In genomic region chr5:136427772-136428497, GRCm38 (mm10) we compare ENCODE assay signal across 8 mouse cellular contexts.
DNase-seq lines count a peak whose midpoint lies in the region; ATAC-seq and TF ChIP-seq lines count a peak whose summit lies in the region.

No protein-coding gene starts in this region.

- H3K4me2 ChIP-seq in embryonic facial prominence, embryonic 12.5 days (replicated peaks), result no peak overlapping the region; the same call in 1 of the 2 replicates
- H3K4me2 ChIP-seq in heart, embryonic 15.5 days, result peak overlapping the region; percentile 50
- H3K4me2 ChIP-seq in midbrain, embryonic 16.5 days (ENCODE audit: low read length), result peak overlapping the region; percentile 5; the same call in 1 of the 2 replicates

- WGBS in cerebellum, adult 2 months, result 32% methylated on average over 13 of the region's 13 CpGs
- 63% methylated on average over 13 of the region's 13 CpGs for WGBS in embryonic facial prominence, embryonic 12.5 days
- 16% methylated on average over 13 of the region's 13 CpGs for WGBS in heart, embryonic 15.5 days
- 49% methylated on average over 13 of the region's 13 CpGs for WGBS in midbrain, embryonic 16.5 days

- peaks cover 28% of the 10 kb centered on the region for H3K4me1 ChIP-seq in cerebellum, adult 2 months (ENCODE audit: control insufficient read depth, insufficient read depth, low read length)
- H3K4me1 ChIP-seq in embryonic facial prominence, embryonic 12.5 days, result peaks cover 24% of the 10 kb centered on the region
- peaks cover 32% of the 10 kb centered on the region for H3K4me1 ChIP-seq in heart, embryonic 15.5 days (replicated peaks)
- H3K4me1 ChIP-seq in midbrain, embryonic 16.5 days (ENCODE audit: control insufficient read depth, insufficient read depth, low read length), result peaks cover 26% of the 10 kb centered on the region

- H3K9ac ChIP-seq in embryonic facial prominence, embryonic 12.5 days, result no peak overlapping the region
- H3K9ac ChIP-seq in heart, embryonic 15.5 days, result peak overlapping the region; percentile 26; the same call in 1 of the 2 replicates
- H3K9ac ChIP-seq in midbrain, embryonic 16.5 days (ENCODE audit: low read depth, low read length), result 0 out of 2 replicates have a peak overlapping the region, but pooled peaks have one; percentile 10

- TF ChIP-seq POLR2A in cerebellum, adult 2 months (IDR thresholded peaks at IDR 0.05; ENCODE audit: borderline replicate concordance, insufficient read depth, low read length), result no peak

- no peak overlapping the region for H3K4me3 ChIP-seq in cerebellum, adult 2 months (replicated peaks; ENCODE audit: insufficient read depth, low read depth, low read length)
- H3K4me3 ChIP-seq in embryonic facial prominence, embryonic 12.5 days, result no peak overlapping the region
- H3K4me3 ChIP-seq in heart, embryonic 15.5 days, result peak overlapping the region; percentile 7; the same call in 1 of the 2 replicates
- H3K4me3 ChIP-seq in midbrain, embryonic 16.5 days (ENCODE audit: low read depth, low read length), result no peak overlapping the region

- H3K36me3 ChIP-seq in embryonic facial prominence, embryonic 12.5 days, result no peaks in the 10 kb centered on the region
- H3K36me3 ChIP-seq in heart, embryonic 15.5 days, result no peaks in the 10 kb centered on the region
- H3K36me3 ChIP-seq in midbrain, embryonic 16.5 days (ENCODE audit: control insufficient read depth, insufficient read depth, low read length), result no peaks in the 10 kb centered on the region

- 0 out of 2 replicates have a peak overlapping the region, but pooled peaks have one; percentile 39 for H3K27ac ChIP-seq in cerebellum, adult 2 months (ENCODE audit: insufficient read depth, low read length)
- H3K27ac ChIP-seq in embryonic facial prominence, embryonic 12.5 days, result 0 out of 2 replicates have a peak overlapping the region, but pooled peaks have one; percentile 25
- peak overlapping the region; percentile 95 for H3K27ac ChIP-seq in heart, embryonic 15.5 days
- peak overlapping the region; percentile 69 for H3K27ac ChIP-seq in midbrain, embryonic 16.5 days (ENCODE audit: low read length)

- TF ChIP-seq CTCF in cerebellum, adult 2 months (IDR thresholded peaks at IDR 0.05; ENCODE audit: borderline replicate concordance, insufficient read depth, low read depth, low read length), result no peak

- ATAC-seq in embryonic facial prominence, embryonic 12.5 days (ENCODE audit: insufficient number of reproducible peaks, insufficient read depth, low FRiP score, low TSS enrichment), result no peak
- peak; percentile 54 for ATAC-seq in heart, embryonic 15.5 days (replicated peaks; ENCODE audit: insufficient number of reproducible peaks, insufficient read depth, low FRiP score, low read depth)
- peak; percentile 39; the same call in 1 of the 2 replicates for ATAC-seq in midbrain, embryonic 16.5 days

- peak in 1 of 2 experiments; percentile 18 for DNase-seq in cerebellum, adult 2 months
- no peak for DNase-seq in cerebellum, postnatal 14 days
- DNase-seq in kidney, postnatal 10 days, result peak; percentile 45
- DNase-seq in cerebellum, adult 9-10 months, result no peak
- DNase-seq in spleen, postnatal 14 days (ENCODE audit: low spot score in 2 of 2), result no peak

- H3K9me3 ChIP-seq in embryonic facial prominence, embryonic 12.5 days, result no peaks in the 10 kb centered on the region
- no peaks in the 10 kb centered on the region for H3K9me3 ChIP-seq in heart, embryonic 15.5 days (replicated peaks)
- H3K9me3 ChIP-seq in midbrain, embryonic 16.5 days (replicated peaks; ENCODE audit: control insufficient read depth, low read length, poor library complexity, severe bottlenecking), result no peaks in the 10 kb centered on the region

- H3K27me3 ChIP-seq in cerebellum, adult 2 months (ENCODE audit: control insufficient read depth, insufficient read depth, low read length), result no peaks in the 10 kb centered on the region
- H3K27me3 ChIP-seq in embryonic facial prominence, embryonic 12.5 days, result no peaks in the 10 kb centered on the region
- no peaks in the 10 kb centered on the region for H3K27me3 ChIP-seq in heart, embryonic 15.5 days
- H3K27me3 ChIP-seq in midbrain, embryonic 16.5 days (ENCODE audit: control insufficient read depth, insufficient read depth, low read depth, low read length), result no peaks in the 10 kb centered on the region

Comparison
In these comparisons a context has a peak if more than half of its experiments do, and no peak if none do; other contexts are left out.
1. H3K27ac ChIP-seq: peak in every context shown above with its lines; median percentile 95 in heart, embryonic 15.5 days; 69 in midbrain, embryonic 16.5 days; 39 in cerebellum, adult 2 months; 25 in embryonic facial prominence, embryonic 12.5 days.